Mouse (Mus musculus): ENCODE measurements at regions not wholly inside any gene's neighbourhood (a gene's known extent, or its start where the extent isn't known, plus 50 kb on each side); places are given as distances from the start of the nearest gene placed in this dataset.

DNA sequence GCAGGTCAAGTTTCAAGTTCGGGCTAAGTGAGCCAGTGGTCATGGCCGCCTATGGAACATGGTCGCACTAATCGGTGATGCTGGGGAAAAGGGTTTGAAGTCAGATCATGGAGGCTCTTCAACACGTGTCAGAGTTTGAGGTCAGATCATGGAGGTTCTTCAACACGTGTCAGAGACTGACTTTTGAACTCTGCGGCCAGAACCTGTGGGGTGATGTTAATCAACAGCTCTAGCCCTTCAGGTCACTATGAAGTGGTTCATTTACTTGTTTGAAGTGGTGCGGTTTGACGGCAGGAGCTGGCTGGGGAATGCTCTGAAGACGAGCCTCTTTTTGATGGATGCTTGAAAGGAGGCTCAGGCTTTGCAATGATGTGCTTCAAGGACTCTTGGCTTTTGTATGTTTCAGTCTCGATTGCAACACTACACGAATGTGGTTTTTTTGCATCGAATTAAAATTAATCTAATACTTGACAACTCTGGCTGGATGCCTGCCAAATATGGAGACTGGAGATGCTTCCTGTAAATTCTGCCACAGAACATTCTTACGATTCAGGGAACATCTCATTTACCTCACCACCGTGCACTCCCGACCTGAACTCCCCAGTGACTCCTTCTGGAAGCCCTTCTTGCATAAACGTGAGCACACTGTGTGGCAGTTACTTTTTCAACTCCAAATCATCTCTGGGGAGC, 87.9 kb upstream of the 4930535I16Rik start:
- Histone ChIP-seq H3K27me3 (replicated peaks) (no peaks in the 10 kb centered on the region), H3K4me1 (replicated peaks) (no peaks in the 10 kb centered on the region), H3K4me2 (replicated peaks) (no peak overlapping the region), H3K4me3 (replicated peaks) (no peak overlapping the region), H3K36me3 (no peaks in the 10 kb centered on the region), H3K9me3 (no peaks in the 10 kb centered on the region), H3K27ac (no peak overlapping the region), H3K9ac (no peak overlapping the region)
- 54% methylated on average over 17 of the region's 17 CpGs for WGBS
- no peak for ATAC-seq

DNA sequence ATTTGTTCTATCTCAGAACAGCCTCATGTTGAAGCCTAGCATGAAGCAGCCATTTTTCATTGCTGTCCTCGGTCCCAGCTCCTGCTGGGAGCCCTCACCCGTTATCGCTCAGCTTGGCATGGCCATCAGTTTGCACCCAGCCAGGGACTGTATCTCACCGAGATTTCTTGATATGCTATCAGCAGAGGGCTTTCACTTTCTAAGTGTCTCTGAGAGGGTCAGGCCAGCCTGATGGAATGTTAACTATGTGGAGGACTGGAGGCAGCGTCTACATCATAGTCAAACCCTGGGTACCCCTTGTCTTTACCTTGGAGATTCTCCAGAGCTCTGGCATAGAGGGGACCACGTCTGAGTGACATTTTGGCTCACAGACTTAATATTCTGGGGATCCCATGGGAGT, 84.9 kb upstream of the 4930535I16Rik start:
- Histone ChIP-seq H3K27ac (no peak overlapping the region), H3K4me1 (replicated peaks) (no peaks in the 10 kb centered on the region), H3K4me3 (replicated peaks) (no peak overlapping the region), H3K27me3 (replicated peaks) (no peaks in the 10 kb centered on the region), H3K36me3 (no peaks in the 10 kb centered on the region), H3K9me3 (no peaks in the 10 kb centered on the region), H3K4me2 (replicated peaks) (no peak overlapping the region), H3K9ac (no peak overlapping the region)
- ATAC-seq: no peak
- 23% methylated on average over 6 of the region's 6 CpGs for WGBS

- 67% methylated on average over 7 of the region's 7 CpGs for WGBS
- Histone ChIP-seq H3K4me2 (replicated peaks) (no peak overlapping the region), H3K27me3 (replicated peaks) (no peaks in the 10 kb centered on the region), H3K36me3 (no peaks in the 10 kb centered on the region), H3K27ac (no peak overlapping the region), H3K4me1 (replicated peaks) (no peaks in the 10 kb centered on the region), H3K4me3 (replicated peaks) (no peak overlapping the region), H3K9me3 (no peaks in the 10 kb centered on the region), H3K9ac (no peak overlapping the region)
- no peak for ATAC-seq
These were observed 84.3 kb upstream of the 4930535I16Rik start for GRCm38 (mm10) chr4:124002105-124002504.

GRCm38 (mm10) chr4:123995815-123996214, 78.0 kb upstream of the 4930535I16Rik start:
- no peak overlapping the region for H3K4me3 ChIP-seq (replicated peaks)
- no peaks in the 10 kb centered on the region for H3K9me3 ChIP-seq
- H3K9ac ChIP-seq: no peak overlapping the region
- WGBS: 76% methylated on average over 8 of the region's 8 CpGs
- no peak for ATAC-seq
- H3K4me2 ChIP-seq (replicated peaks): no peak overlapping the region
- H3K27me3 ChIP-seq (replicated peaks): peaks cover 7% of the 10 kb centered on the region; the same call in 1 of the 2 replicates
- no peaks in the 10 kb centered on the region for H3K36me3 ChIP-seq
- H3K27ac ChIP-seq: no peak overlapping the region
- H3K4me1 ChIP-seq (replicated peaks): peaks cover 2% of the 10 kb centered on the region; the same call in 1 of the 2 replicates

DNA sequence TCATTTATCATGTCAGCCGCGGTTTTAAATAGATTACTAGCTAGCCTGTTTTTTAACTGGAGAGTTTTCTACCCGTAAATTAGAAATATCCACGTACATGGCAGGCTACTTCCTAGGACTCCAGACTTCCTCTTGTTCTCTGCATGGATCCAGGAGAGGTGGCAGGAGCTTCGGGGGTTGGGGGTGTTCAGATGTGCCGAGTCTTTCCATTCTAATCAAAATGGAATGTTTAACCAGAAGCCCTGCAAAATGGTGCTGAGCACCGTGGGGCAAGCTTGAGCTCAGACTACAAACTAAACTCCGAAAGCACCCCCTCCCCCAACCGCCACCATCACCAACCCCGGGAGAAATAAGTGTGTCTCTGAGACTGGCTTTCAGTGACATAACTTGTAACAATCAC, 73.4 kb upstream of the 4930535I16Rik start:
- Histone ChIP-seq H3K4me2 (replicated peaks) (peak overlapping the region; percentile 63), H3K27ac (no peak overlapping the region), H3K27me3 (replicated peaks) (peaks cover 12% of the 10 kb centered on the region), H3K9ac (no peak overlapping the region; the same call in 1 of the 2 replicates), H3K4me3 (replicated peaks) (peak overlapping the region; percentile 25), H3K9me3 (no peaks in the 10 kb centered on the region), H3K36me3 (no peaks in the 10 kb centered on the region), H3K4me1 (replicated peaks) (peaks cover 9% of the 10 kb centered on the region; the same call in 1 of the 2 replicates)
- 6% methylated on average over 10 of the region's 10 CpGs for WGBS
- peak; percentile 13; the same call in 1 of the 2 replicates for ATAC-seq

- Histone ChIP-seq H3K27me3 (replicated peaks) (peaks cover 12% of the 10 kb centered on the region), H3K9ac (peak overlapping the region; percentile 33; the same call in 1 of the 2 replicates), H3K4me3 (replicated peaks) (peak overlapping the region; percentile 25), H3K4me1 (replicated peaks) (peaks cover 9% of the 10 kb centered on the region; the same call in 1 of the 2 replicates), H3K36me3 (no peaks in the 10 kb centered on the region), H3K27ac (no peak overlapping the region), H3K9me3 (no peaks in the 10 kb centered on the region), H3K4me2 (replicated peaks) (peak overlapping the region; percentile 63)
- ATAC-seq: peak; percentile 96
- 3% methylated on average over 37 of the region's 37 CpGs for WGBS
These were observed 72.7 kb upstream of the 4930535I16Rik start for GRCm38 (mm10) chr4:123990293-123991185.

All from intestine, embryonic 15.5 days (tissue).